Mouse (Mus musculus) lung, adult 2 months (tissue): ENCODE data around the gene Dnah3.

ENCODE experiments used
- CTCF ChIP-seq: fragments of 200-500 bp; IDR thresholded peaks from 2 replicates; pipeline ENCODE4 v1.5.1; 2011; ENCODE audit warnings: mild to moderate bottlenecking, low read length, control low read depth; ENCODE audit not compliant: insufficient read depth
- POLR2A ChIP-seq: fragments of 200-500 bp; IDR thresholded peaks from 2 replicates; pipeline ENCODE4 v1.6.1; 2011; ENCODE audit warnings: low read depth, mild to moderate bottlenecking, control low read depth, low read length, borderline replicate concordance; ENCODE audit errors: extremely low read depth

GRCm38 (mm10) chr7:119898247-119898856, 196.7 kb downstream of the Dnah3 start:
- TF ChIP-seq CTCF (no peak), POLR2A (no peak)
